Mouse (Mus musculus): Measurements from ENCODE around the gene Csn1s2a.
"Not testable (repeated sequence)": the region's sequence is repeated elsewhere in the genome, so short reads cannot be mapped to it uniquely, and the experiment has no call there.

Gene Csn1s2a

GRCm38 (mm10) chr5:87774267-87774666 is at the start of gene Csn1s2a:
Csn1s2a (plus strand) TSS chr5:87774567.
- DNase-seq = no peak

DNA sequence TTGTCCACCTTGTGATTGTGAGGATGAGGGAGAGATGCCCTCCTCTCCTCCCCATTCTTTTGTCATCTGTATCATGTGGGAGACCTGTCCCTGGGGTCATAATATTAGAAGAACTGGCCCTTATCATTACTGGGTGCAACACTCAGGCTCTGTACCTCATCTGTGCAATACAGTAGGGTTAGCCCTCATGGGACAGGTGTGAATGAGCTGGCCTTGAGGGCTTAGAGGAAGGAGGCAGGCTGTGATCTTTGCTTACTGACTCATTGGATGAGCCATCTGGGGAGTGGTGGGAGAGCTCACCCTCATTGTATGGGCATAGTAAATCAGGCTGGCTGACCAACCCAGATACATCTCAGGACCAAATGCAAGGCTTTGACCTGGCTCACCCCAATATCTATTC is 39.5 kb upstream of the Csn1s2a start:
- DNase-seq = no peak

GRCm38 (mm10) chr5:87753471-87753870 is 20.9 kb upstream of the Csn1s2a start:
- DNase-seq = no peak

GRCm38 (mm10) chr5:87764546-87764945 is 9.8 kb upstream of the Csn1s2a start:
- DNase-seq = no peak

GRCm38 (mm10) chr5:87772151-87772550 is 2.2 kb upstream of the Csn1s2a start:
- DNase-seq = not testable (repeated sequence)

- no peak for DNase-seq
Observed at GRCm38 (mm10) chr5:87782731-87783130, 8.4 kb downstream of the Csn1s2a start.

DNA sequence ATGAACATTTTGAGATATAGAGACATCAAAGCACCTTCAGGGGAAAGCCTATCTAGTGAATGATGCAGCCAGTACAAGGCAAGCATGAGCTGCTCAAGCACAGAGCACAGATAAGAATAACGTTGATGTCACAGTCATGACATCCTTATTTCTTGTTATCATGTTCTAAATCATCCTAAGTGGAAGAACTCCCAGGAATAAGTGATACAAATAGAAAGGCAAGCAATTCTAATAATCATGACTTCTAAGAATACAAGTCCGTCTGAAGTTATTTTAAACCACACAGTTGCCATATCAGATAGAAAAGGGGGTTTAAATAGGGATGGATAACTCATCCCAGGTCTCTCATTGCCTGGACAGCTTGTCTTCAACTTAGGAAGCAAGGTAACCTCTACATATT is 33.4 kb downstream of the Csn1s2a start, which contains the start of gene Csn1s2b:
Csn1s2b (plus strand) TSS at position 301 of the 400 bp plus-strand sequence.
- no peak for DNase-seq

GRCm38 (mm10) chr5:87809253-87809652 is 34.9 kb downstream of the Csn1s2a start:
- no peak for DNase-seq

- DNase-seq = no peak
Observed at GRCm38 (mm10) chr5:87825386-87825785, 51.0 kb downstream of the Csn1s2a start, which contains the start of gene Prr27. Prr27 (plus strand) TSS chr5:87825686.
